Mouse (Mus musculus) testis, adult 2 months (tissue): ENCODE data around the gene Nupl1. TPM values are rescaled to one million over a fixed set of nuclear protein-coding genes. Genes with fewer than 3 reads are reported as not detected.

Source experiments
- H3K27ac ChIP-seq: fragments of 200-500 bp; 2 replicates; pipeline ENCODE4 v1.5.1; 2012; ENCODE audit warnings: low read depth, low read length; ENCODE audit not compliant: control insufficient read depth, insufficient read depth
- H3K27me3 ChIP-seq: fragments of 200-500 bp; 2 replicates; pipeline ENCODE4 v1.6.1; 2012; ENCODE audit warnings: mild to moderate bottlenecking, low read length, moderate library complexity; ENCODE audit not compliant: control insufficient read depth, insufficient read depth
- H3K36me3 ChIP-seq: fragments of 200-500 bp; 2 replicates; pipeline ENCODE4 v1.6.1; 2012; ENCODE audit warnings: mild to moderate bottlenecking, low read length; ENCODE audit not compliant: control insufficient read depth, insufficient read depth
- H3K4me1 ChIP-seq: fragments of 200-500 bp; 2 replicates; pipeline ENCODE4 v1.6.1; 2012; ENCODE audit warnings: low read length; ENCODE audit not compliant: control insufficient read depth, insufficient read depth
- H3K4me3 ChIP-seq: fragments of 200-500 bp; 2 replicates; pipeline ENCODE4 v1.5.1; 2012; ENCODE audit warnings: low read depth, mild to moderate bottlenecking, low read length, moderate library complexity, mixed read lengths; ENCODE audit not compliant: control insufficient read depth
- CTCF ChIP-seq: fragments of 200-500 bp; IDR thresholded peaks from 2 replicates; pipeline ENCODE4 v1.5.1; 2012; ENCODE audit warnings: low read depth, mild to moderate bottlenecking, inconsistent platforms, low read length, moderate library complexity; ENCODE audit not compliant: control insufficient read depth, insufficient read depth, insufficient replicate concordance
- POLR2A ChIP-seq: fragments of 200-500 bp; IDR thresholded peaks from 2 replicates; pipeline ENCODE4 v1.6.1; 2012; ENCODE audit warnings: low read depth, mild to moderate bottlenecking, inconsistent platforms, low read length, moderate library complexity; ENCODE audit not compliant: control insufficient read depth
- polyA plus RNA-seq: library from polyadenylated mRNA; depleted of rRNA; stranded (reverse); fragments of >200 nt; gene quantifications from 2 replicates; pipeline ENCODE4 v1.2.3, GENCODE M21; 2012; rRNA removed

Nupl1 gene
- 0.97 and 1.1 TPM in 2 replicates for polyA plus RNA-seq

GRCm38 (mm10) chr14:60251281-60252003, at the start of gene Nupl1, which contains the start of gene Gm49336:
Gene Nupl1 (minus strand): TSS chr14:60251431.
Gene Gm49336 (minus strand): TSS chr14:60251507.
- Histone ChIP-seq H3K36me3 (no peaks in the 10 kb centered on the region), H3K4me1 (peaks cover 5% of the 10 kb centered on the region), H3K27ac (peak within 1 kb of the TSS; percentile 91), H3K4me3 (peak within 1 kb of the TSS; percentile 97), H3K27me3 (no peaks in the 10 kb centered on the region)
- peak; percentile 95 for TF ChIP-seq POLR2A
- peak; percentile 2; the same call in 1 of the 2 replicates for TF ChIP-seq CTCF

DNA sequence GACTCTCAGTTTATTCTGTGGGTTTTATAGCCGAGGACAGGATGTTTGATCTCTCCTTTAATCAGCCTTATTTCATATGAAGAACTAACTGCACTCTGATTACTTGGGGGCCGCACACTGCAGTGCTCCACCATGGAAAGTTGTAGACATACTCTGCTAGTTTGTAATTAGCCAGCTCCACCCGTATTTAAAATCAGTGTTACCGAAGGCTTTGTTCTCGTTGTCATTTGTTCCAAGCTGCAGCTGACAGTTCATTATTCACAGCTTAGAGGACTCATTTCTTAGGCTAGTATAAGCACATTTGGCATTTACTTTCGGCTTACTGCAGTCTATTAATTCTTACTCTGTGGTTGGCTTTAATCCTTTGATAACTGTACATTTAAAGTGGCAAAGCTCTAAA, 49.8 kb upstream of the Nupl1 start:
- peaks cover 2% of the 10 kb centered on the region for H3K36me3 ChIP-seq
- H3K4me3 ChIP-seq = no peak overlapping the region
- H3K4me1 ChIP-seq = no peaks in the 10 kb centered on the region
- no peak overlapping the region for H3K27ac ChIP-seq
- TF ChIP-seq POLR2A (no peak), CTCF (no peak)
- no peaks in the 10 kb centered on the region for H3K27me3 ChIP-seq

- TF ChIP-seq CTCF (no peak), POLR2A (no peak)
- H3K27ac ChIP-seq = no peak overlapping the region
Measured at GRCm38 (mm10) chr14:60300224-60300991, 49.2 kb upstream of the Nupl1 start.

DNA sequence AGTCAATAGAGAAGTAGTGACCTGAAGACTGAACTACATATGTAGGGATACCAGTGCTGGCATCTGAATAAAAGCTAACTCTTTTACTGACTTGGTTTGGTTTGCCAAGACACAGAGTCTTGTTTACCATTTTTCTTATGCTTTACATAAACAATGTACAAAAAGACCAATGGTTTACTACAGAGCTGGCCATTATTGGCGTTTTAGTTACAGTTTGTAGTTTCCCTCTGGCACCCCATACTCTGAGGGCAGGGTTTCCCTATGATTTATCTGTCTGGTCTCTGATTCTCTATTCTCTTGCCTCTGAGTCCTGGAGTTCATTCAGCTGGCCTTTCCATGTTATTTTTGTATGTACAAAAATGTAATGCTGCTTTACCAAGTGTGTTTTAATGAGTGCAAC, 44.3 kb upstream of the Nupl1 start:
- H3K27me3 ChIP-seq = no peaks in the 10 kb centered on the region
- no peak for TF ChIP-seq CTCF
- no peak for TF ChIP-seq POLR2A

More at GRCm38 (mm10) chr14:60300224-60300991, 49.2 kb upstream of the Nupl1 start:
- H3K4me1 ChIP-seq = no peaks in the 10 kb centered on the region
- H3K27me3 ChIP-seq = no peaks in the 10 kb centered on the region
- peaks cover 2% of the 10 kb centered on the region for H3K36me3 ChIP-seq
- no peak overlapping the region for H3K4me3 ChIP-seq

DNA sequence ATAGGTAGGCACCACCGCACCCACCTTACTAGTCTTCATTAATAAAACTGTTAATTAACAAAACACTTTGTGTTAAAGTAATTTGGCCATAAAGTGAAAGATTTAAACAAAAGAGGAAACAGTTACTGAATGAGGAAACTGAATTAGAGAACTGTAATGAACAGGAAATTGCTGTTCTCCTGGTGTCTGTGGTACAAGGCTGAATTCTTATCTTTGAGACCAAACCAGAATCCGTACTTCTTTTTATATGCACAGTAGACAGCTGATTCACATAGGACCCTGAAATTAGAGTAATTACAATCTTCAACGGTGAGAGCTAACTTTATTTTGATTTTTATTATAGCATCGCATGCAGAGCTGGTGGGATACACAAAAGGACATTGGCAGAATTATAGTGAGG, 39.1 kb upstream of the Nupl1 start:
- H3K27me3 ChIP-seq = no peaks in the 10 kb centered on the region
- no peak for TF ChIP-seq POLR2A
- no peak for TF ChIP-seq CTCF
- no peak overlapping the region for H3K27ac ChIP-seq
- no peak overlapping the region for H3K4me3 ChIP-seq
- H3K36me3 ChIP-seq = peaks cover 5% of the 10 kb centered on the region
- H3K4me1 ChIP-seq = no peaks in the 10 kb centered on the region

More for the DNA sequence above, 44.3 kb upstream of the Nupl1 start:
- Histone ChIP-seq H3K36me3 (peaks cover 4% of the 10 kb centered on the region), H3K4me3 (no peak overlapping the region), H3K4me1 (no peaks in the 10 kb centered on the region), H3K27ac (no peak overlapping the region)

DNA sequence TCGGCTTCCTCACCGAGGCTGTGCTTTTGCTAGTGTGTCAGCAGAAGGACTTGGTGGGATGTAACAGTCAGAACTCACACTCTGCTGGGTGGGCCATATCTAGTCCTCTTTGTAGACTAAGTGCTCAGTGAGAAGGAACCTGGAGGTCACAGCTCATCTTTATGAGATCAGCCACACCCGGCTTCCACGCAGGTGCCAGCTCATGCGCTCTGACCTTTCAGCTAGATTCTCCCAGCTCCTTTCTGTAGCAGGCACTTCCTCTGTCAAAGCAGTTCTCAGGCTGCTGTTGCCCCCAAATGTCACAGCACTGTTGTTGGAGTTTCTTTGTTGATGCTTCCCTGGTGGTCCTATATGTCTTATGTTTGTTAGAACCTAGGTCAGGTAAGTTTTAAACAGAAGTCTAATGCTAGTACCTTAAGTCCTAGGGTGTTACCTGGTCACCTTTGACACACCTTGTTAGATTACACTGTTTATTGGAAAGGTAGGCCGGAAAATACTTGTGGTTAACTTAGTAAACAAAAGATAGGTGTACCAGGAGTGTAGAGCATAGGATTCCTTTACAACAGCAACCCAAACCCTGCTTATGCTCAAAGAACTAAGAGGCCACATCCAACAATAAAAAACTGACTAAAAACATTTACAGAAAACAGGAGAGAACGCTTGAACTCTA, 35.1 kb upstream of the Nupl1 start:
- peaks cover 4% of the 10 kb centered on the region for H3K36me3 ChIP-seq
- TF ChIP-seq CTCF (no peak), POLR2A (no peak)
- 0 out of 2 replicates have a peak, but pooled peaks cover 3% of the 10 kb centered on the region for H3K4me1 ChIP-seq
- no peak overlapping the region for H3K4me3 ChIP-seq
- no peaks in the 10 kb centered on the region for H3K27me3 ChIP-seq
- H3K27ac ChIP-seq = no peak overlapping the region
